ENCODE assay signal across 9 mouse cellular contexts in the genomic region with DNA sequence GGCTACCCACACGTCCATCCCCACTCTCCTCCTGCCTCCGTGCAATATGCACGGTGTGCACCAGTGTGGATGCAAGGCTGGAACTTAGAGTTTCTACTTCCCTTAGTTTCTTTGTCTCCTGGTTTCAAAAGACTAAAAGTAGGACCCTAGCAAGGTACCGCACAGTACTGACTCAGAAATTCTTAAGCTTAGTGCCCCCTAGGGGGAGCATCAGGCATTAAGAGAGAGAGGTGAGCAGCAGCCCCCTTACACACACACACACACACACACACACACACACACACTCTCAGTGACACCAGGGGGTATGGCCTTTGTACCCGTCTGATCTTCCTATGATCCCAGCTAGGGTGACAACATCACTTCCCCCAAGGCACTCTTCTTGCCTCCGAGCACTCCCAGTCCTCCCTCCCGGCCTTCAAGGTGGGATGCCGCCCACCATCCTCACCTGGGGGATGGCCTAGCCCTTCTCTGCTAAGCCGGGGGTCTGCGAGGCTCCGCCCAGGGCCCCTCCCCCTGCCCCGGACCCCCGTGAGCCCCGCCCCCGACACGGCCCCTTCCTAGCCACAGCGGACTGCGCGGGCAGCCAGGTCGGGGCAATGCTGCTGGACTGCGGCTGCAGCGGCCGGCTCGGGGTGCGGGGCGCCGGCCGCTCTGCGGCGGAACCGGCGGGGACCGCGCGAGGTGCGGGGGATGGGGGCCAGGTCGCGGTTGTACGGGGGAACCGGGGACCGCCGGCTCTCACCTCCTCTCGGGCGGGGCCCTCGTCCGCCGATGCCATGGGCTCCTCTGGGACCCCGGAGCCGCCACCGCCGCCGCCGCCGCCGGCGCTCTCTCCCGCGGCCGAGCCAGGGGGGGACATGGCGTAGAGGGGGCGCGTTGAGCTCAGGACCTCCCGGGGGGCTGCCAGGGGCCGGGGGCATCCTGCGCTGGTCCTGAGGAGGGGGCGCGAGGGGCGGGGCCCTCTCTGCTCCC. TPM values are rescaled to one million over a fixed set of nuclear protein-coding genes. Genes with fewer than 3 reads are reported as not detected.
DNase-seq lines count a peak whose midpoint lies in the region; ATAC-seq lines count a peak whose summit lies in the region.
"Had no signal": no experiment of that assay in that cellular context is flagged by ENCODE, and none has a peak within 500 bp of the region (broad histone marks: within the 10 kb centered on the region; RNA-seq: fewer than 3 reads in every experiment).

No protein-coding gene starts in this region.

- no peak; the same call in 1 of the 2 replicates for ATAC-seq in embryonic facial prominence, embryonic 15.5 days (ENCODE audit: insufficient number of reproducible peaks, low FRiP score, low TSS enrichment, low read depth)
- ATAC-seq in neural tube, embryonic 13.5 days (ENCODE audit: low read depth): peak; percentile 61
- no peak for ATAC-seq in erythroid progenitor cell, adult 5-6 weeks (replicated peaks; ENCODE audit: low FRiP score, poor library complexity, severe bottlenecking)

- WGBS in embryonic facial prominence, embryonic 15.5 days: 4% methylated on average over 52 of the region's 68 CpGs
- WGBS in neural tube, embryonic 13.5 days: 3% methylated on average over 36 of the region's 68 CpGs

- H3K4me1 ChIP-seq in embryonic facial prominence, embryonic 15.5 days: peaks cover 28% of the 10 kb centered on the region
- H3K4me1 ChIP-seq in neural tube, embryonic 13.5 days (replicated peaks): peaks cover 61% of the 10 kb centered on the region

- peak overlapping the region; percentile 92 for H3K4me2 ChIP-seq in embryonic facial prominence, embryonic 15.5 days (replicated peaks)
- H3K4me2 ChIP-seq in neural tube, embryonic 13.5 days: peak overlapping the region; percentile 66

- H3K36me3 ChIP-seq in embryonic facial prominence, embryonic 15.5 days: no peaks in the 10 kb centered on the region
- peaks cover 26% of the 10 kb centered on the region for H3K36me3 ChIP-seq in neural tube, embryonic 13.5 days

- H3K27ac ChIP-seq in embryonic facial prominence, embryonic 15.5 days (replicated peaks): no peak overlapping the region; the same call in 1 of the 2 replicates
- H3K27ac ChIP-seq in neural tube, embryonic 13.5 days (replicated peaks): peak overlapping the region; percentile 93

- no peaks in the 10 kb centered on the region for H3K9me3 ChIP-seq in embryonic facial prominence, embryonic 15.5 days (replicated peaks)
- H3K9me3 ChIP-seq in neural tube, embryonic 13.5 days: no peaks in the 10 kb centered on the region

- intact Hi-C loops in left cerebral cortex, postnatal 25 days (cut with DNase I): loop anchor here (2.0 kb wide), 2 partner anchors 18 to 24 kb away; a partner anchor contains a TSS

- peak overlapping the region; percentile 62 for H3K4me3 ChIP-seq in embryonic facial prominence, embryonic 15.5 days (replicated peaks)
- H3K4me3 ChIP-seq in neural tube, embryonic 13.5 days: peak overlapping the region; percentile 76

- peak; percentile 41 to 59 for DNase-seq in kidney, postnatal 4 days
- DNase-seq in kidney, postnatal 36 days: no peak
- peak; percentile 93 for DNase-seq in brain, adult 2 months (ENCODE audit: low read depth, low spot score)
- DNase-seq in left cerebral cortex, postnatal 25 days (ENCODE audit: low spot score in 2 of 2): peak; percentile 70 to 81
- no peak for DNase-seq in ovary, postnatal 36 days (ENCODE audit: low spot score)

- peaks cover 60% of the 10 kb centered on the region for H3K27me3 ChIP-seq in embryonic facial prominence, embryonic 15.5 days
- peaks cover 60% of the 10 kb centered on the region for H3K27me3 ChIP-seq in neural tube, embryonic 13.5 days

- peak overlapping the region; percentile 37 for H3K9ac ChIP-seq in embryonic facial prominence, embryonic 15.5 days
- peak overlapping the region; percentile 97 for H3K9ac ChIP-seq in neural tube, embryonic 13.5 days

RNA-seq across cellular contexts. Expression of a gene that starts 0.7 kb away (rescaled TPM):
- polyA plus RNA-seq in embryonic facial prominence, embryonic 15.5 days (2015; fragmentation: Nextera tagmentation; extraction: Ambion mirVana): 3.9 and 4.7 TPM in 2 replicates
- 100 to 1,000 TPM; 118 to 128 TPM for total RNA-seq in left cerebral cortex, postnatal 25 days (2021)
- polyA plus RNA-seq in neural tube, embryonic 13.5 days (2015; fragmentation: Nextera tagmentation; extraction: Ambion mirVana): 19.4 and 22.6 TPM in 2 replicates
- not detected in 2 replicates for total RNA-seq in erythroid progenitor cell, adult 5-6 weeks (2015; ENCODE audit: low replicate concordance)
- not detected in 2 replicates for total RNA-seq in erythroid progenitor cell, adult 5-6 weeks (2017; ENCODE audit: low replicate concordance)

RNA-seq across cellular contexts. Expression of a gene that starts 6.7 kb away (rescaled TPM):
- 5.5 and 6.3 TPM in 2 replicates for polyA plus RNA-seq in embryonic facial prominence, embryonic 15.5 days (2015; fragmentation: Nextera tagmentation; extraction: Ambion mirVana)
- total RNA-seq in left cerebral cortex, postnatal 25 days (2021): 1 to 10 TPM; 1.6 to 2.0 TPM
- polyA plus RNA-seq in neural tube, embryonic 13.5 days (2015; fragmentation: Nextera tagmentation; extraction: Ambion mirVana): 5.3 and 5.6 TPM in 2 replicates
- 2.1 and 2.9 TPM in 2 replicates for total RNA-seq in erythroid progenitor cell, adult 5-6 weeks (2015; ENCODE audit: low replicate concordance)
- total RNA-seq in erythroid progenitor cell, adult 5-6 weeks (2017; ENCODE audit: low replicate concordance): 1.7 and 3.6 TPM in 2 replicates

RNA-seq across cellular contexts. Expression of a gene that starts 14.8 kb away (rescaled TPM):
- polyA plus RNA-seq in embryonic facial prominence, embryonic 15.5 days (2015; fragmentation: Nextera tagmentation; extraction: Ambion mirVana): 133 and 139 TPM in 2 replicates
- 10 to 100 TPM; 30.3 to 32.2 TPM for total RNA-seq in left cerebral cortex, postnatal 25 days (2021)
- polyA plus RNA-seq in neural tube, embryonic 13.5 days (2015; fragmentation: Nextera tagmentation; extraction: Ambion mirVana): 75.0 and 84.2 TPM in 2 replicates
- 15.5 and 18.4 TPM in 2 replicates for total RNA-seq in erythroid progenitor cell, adult 5-6 weeks (2015; ENCODE audit: low replicate concordance)
- 10.3 and 14.0 TPM in 2 replicates for total RNA-seq in erythroid progenitor cell, adult 5-6 weeks (2017; ENCODE audit: low replicate concordance)

RNA-seq across cellular contexts. Expression of a gene that starts 24.2 kb away (rescaled TPM):
- 1,563 and 1,577 TPM in 2 replicates for polyA plus RNA-seq in embryonic facial prominence, embryonic 15.5 days (2015; fragmentation: Nextera tagmentation; extraction: Ambion mirVana)
- 1,000 to 10,000 TPM; 1,565 to 1,601 TPM for total RNA-seq in left cerebral cortex, postnatal 25 days (2021)
- polyA plus RNA-seq in neural tube, embryonic 13.5 days (2015; fragmentation: Nextera tagmentation; extraction: Ambion mirVana): 1,589 and 1,622 TPM in 2 replicates
- total RNA-seq in erythroid progenitor cell, adult 5-6 weeks (2015; ENCODE audit: low replicate concordance): 200 and 204 TPM in 2 replicates
- total RNA-seq in erythroid progenitor cell, adult 5-6 weeks (2017; ENCODE audit: low replicate concordance): 235 and 237 TPM in 2 replicates

RNA-seq across cellular contexts. Expression of a gene that starts 25.6 kb away (rescaled TPM):
- 3.2 and 6.2 TPM in 2 replicates for polyA plus RNA-seq in embryonic facial prominence, embryonic 15.5 days (2015; fragmentation: Nextera tagmentation; extraction: Ambion mirVana)
- total RNA-seq in left cerebral cortex, postnatal 25 days (2021): 1 to 10 TPM; 1.1 to 1.3 TPM
- polyA plus RNA-seq in neural tube, embryonic 13.5 days (2015; fragmentation: Nextera tagmentation; extraction: Ambion mirVana): 3.3 and 3.6 TPM in 2 replicates
- total RNA-seq in erythroid progenitor cell, adult 5-6 weeks (2015; ENCODE audit: low replicate concordance): not detected in 2 replicates
- total RNA-seq in erythroid progenitor cell, adult 5-6 weeks (2017; ENCODE audit: low replicate concordance): not detected in 2 replicates
- total RNA-seq: neutrophil, adult 5-6 weeks had no signal

Comparison
In these comparisons a context has a peak if more than half of its experiments do, and no peak if none do; other contexts are left out.
1. DNase-seq: peak in kidney, postnatal 4 days (2 of 2), brain, adult 2 months (single experiment) and left cerebral cortex, postnatal 25 days (2 of 2); none in kidney, postnatal 36 days (0 of 2) and ovary, postnatal 36 days (single experiment).
2. RNA of a gene that starts 0.7 kb away (total RNA-seq): 118 to 128 TPM in left cerebral cortex, postnatal 25 days; not detected in erythroid progenitor cell, adult 5-6 weeks; every median in the first group is over 100 times any median in the second.